Mouse (Mus musculus) gastrocnemius, postnatal 14 days (tissue): ENCODE data around the gene Pdxp. TPM values are rescaled to one million over a fixed set of nuclear protein-coding genes. Genes with fewer than 3 reads are reported as not detected.
"Not testable (repeated sequence)": the region's sequence is repeated elsewhere in the genome, so short reads cannot be mapped to it uniquely, and the experiment has no call there.

ENCODE experiments used
- DNase-seq: peaks from one replicate; pipeline ENCODE4 v3.0.0; 2021; ENCODE audit warnings: mixed read lengths
- intact Hi-C: fragments of 180-260 bp; cut with DNase I; formaldehyde crosslinking; loops from one replicate; pipeline ENCODE4 v1.15.1; 2025; ENCODE audit warnings: low total_unique reads
- long read RNA-seq, 2 experiments: library from polyadenylated mRNA; stranded (forward); transcript quantifications; one replicate each; pipeline ENCODE4 v2.0.0; 2021
- total RNA-seq, 2 experiments: library from RNA; stranded (reverse); gene quantifications; 2 replicates each; pipeline ENCODE4 v1.2.3; 2021

Gene Pdxp
- 1 to 10 TPM; 4.8 to 6.8 TPM for total RNA-seq
- long read RNA-seq, experiment 1, transcript Pdxp-201 (2 exons, 2,001 nt) = major isoform, 16 of 16 reads
- long read RNA-seq, experiment 1, partial matches to known transcripts = 0 of 16 reads
- long read RNA-seq, experiment 1, other reads (novel, unspliced or antisense) = 0 of 16 reads
- long read RNA-seq, experiment 2, transcript Pdxp-201 (2 exons, 2,001 nt) = major isoform, 9 of 9 reads
- long read RNA-seq, experiment 2, partial matches to known transcripts = 0 of 9 reads
- long read RNA-seq, experiment 2, other reads (novel, unspliced or antisense) = 0 of 9 reads

DNA sequence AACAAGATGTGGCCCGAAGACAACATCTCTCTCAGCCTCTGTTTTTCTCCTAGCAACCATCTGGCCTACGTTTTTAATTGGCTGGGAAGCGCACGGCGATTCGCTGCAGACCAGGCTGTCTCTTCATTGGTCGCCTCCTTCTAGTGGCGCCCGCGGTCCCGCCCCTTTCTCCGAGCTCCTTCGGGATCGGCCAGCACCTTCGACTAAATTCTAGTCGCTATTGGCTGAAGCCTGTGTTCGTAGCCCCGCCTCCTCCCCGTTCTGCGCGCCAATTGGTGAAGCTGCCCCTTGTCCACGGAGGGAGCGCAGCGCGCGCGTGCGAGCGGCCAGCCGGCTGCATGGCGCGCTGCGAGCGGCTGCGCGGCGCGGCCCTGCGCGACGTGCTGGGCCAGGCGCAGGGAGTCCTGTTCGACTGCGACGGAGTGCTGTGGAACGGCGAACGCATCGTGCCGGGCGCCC is at the start of gene Pdxp:
TSS of gene Pdxp (plus strand) at position 288 of the 459 bp plus-strand sequence.
- peak; percentile 97 for DNase-seq
- intact Hi-C loops = no loop called here

DNA sequence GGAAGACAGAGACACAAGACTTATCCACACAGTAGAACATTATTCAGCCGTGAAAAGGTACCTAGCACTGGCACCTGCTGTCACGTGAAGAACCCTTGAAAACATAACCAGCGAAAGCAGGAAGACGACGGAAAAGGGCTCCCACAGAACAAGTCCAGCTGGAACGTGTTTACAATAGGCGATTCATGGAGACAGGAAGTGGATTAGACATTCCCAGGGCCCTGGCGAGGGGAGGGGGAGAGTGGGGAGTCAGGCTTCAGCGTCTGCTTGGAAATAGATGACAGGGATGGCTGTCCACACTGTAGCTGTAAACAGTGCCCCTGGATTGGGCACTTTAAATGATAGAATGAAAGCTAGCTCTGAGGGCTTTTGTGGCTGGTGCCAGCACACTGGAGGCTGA is 45.3 kb upstream of the Pdxp start:
- peak; percentile 54 for DNase-seq
- intact Hi-C loops = loop anchor here (5.0 kb wide), 1 partner anchor 41 kb away; no protein-coding TSS in a partner anchor

GRCm38 (mm10) chr15:78868826-78869233 is 44.9 kb upstream of the Pdxp start:
- no peak for DNase-seq
- intact Hi-C loops = loop anchor here (5.0 kb wide), 1 partner anchor 42 kb away; no protein-coding TSS in a partner anchor

DNA sequence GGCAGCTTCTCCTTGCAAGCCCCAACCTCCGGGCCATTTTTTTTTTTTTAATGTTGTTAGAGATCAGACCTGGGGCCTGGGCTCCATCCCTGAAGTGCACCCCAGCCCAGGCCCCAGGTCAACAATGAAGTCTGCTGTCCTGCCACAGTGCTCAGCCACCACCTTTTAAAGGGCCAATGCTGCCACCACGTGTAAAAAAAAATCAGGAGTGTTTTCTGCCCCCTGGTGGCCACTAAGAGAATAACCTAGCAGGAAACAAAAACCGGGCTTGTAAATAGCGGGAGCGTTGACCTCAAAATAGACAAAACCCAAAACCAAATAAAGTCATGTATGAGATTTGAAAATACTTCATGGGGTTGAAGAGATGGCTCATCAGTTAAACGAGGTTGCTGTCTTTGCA is 43.9 kb upstream of the Pdxp start:
- peak; percentile 35 for DNase-seq
- intact Hi-C loops = loop anchor here (5.0 kb wide), 1 partner anchor 42 kb away; no protein-coding TSS in a partner anchor

- DNase-seq = no peak
- intact Hi-C loops = no loop called here
These were observed 41.6 kb upstream of the Pdxp start for GRCm38 (mm10) chr15:78872021-78872608.

DNA sequence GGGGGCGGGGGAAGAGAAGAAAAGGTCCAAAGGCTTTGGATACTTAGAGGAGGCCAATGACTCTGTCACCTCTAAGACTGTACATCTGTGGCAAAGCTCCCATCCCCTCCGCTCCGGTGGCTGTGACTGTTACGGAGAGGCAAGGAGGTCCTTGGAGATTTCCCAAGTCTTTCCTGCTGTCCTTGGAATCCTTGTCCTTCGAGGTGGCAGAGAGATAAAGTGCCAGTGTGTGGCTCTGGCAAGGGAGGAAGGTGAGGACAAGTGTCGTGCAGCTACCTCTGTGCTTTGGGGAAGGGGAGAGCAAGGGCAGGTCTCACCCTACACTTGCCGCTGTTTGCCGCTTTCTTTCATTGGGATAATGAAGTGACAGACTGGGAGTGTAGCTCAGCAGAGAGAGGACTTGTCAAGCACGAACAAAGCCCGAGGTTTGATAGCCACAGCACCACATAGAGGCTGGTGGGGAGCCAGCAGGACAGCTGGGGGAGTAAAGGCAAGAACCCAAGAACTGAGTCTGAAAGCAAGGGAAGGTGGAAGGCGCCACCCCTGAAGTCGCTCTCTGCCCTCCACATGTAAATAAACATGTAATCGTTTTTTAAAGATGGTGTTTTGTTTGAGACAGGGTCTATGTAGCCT is 39.8 kb upstream of the Pdxp start:
- intact Hi-C loops = no loop called here

DNA sequence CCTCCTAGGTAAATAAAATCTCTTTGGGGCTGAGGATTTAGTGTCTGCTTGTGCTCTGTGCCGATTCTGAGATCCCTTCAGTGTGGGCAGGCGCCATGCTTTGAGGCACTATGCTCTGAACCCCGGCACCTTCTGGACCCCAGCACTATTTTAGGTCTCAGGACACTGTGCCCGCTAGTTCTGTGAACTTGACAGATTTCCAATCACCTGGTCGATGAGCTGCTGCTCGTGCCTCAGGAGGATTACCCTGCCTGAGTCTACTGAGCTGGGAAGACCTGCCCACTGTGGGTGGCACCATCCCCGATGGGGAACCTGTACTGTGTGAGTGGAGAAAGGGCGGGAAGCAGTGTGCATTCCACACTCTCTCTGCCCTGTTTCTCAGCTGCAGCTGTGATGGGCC is 38.7 kb upstream of the Pdxp start:
- DNase-seq = no peak
- intact Hi-C loops = no loop called here

More for the DNA sequence above, 39.8 kb upstream of the Pdxp start:
- no peak for DNase-seq

DNA sequence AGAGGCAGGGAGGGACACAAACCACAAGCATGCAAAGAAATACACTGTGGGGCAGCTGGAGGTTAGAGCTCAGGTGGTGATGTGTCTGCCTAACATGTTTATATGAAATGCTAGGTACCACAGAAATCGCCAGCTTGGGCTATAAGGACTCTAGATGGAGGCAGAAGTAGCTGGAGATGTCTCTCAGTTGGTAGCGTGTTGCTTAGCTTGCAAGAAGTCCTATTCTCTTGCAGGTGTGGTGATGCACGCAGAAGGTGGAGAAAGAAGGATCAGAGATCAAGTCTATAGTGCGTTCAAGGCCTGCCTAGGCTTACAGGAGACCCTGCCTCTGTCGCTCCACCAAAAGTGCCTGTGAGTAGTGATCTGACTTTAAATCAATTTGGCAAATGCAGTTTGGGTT is 38.2 kb upstream of the Pdxp start:
- DNase-seq = no peak
- intact Hi-C loops = no loop called here

DNA sequence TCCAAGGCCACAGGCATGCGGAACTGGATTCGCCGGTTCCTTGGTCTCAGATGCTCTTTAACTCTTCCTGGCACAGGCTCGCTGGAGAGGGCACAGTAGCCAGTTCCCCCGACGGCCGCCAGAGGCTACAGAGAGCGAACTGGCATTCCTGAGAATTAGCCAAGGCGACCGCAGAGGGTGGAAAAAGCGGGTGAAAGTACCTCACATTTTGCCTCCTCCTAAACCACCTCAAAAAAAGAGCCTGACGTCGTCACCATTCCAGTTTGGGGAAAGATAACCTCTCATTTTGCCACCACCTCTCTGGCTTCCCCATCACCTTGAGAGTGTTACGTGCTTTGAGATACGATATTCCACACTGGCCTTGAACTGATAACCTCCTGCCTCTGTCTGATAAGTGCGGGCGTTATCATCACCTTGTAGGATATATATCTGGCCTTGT is 37.4 kb upstream of the Pdxp start:
- intact Hi-C loops = no loop called here
- DNase-seq = peak; percentile 86

DNA sequence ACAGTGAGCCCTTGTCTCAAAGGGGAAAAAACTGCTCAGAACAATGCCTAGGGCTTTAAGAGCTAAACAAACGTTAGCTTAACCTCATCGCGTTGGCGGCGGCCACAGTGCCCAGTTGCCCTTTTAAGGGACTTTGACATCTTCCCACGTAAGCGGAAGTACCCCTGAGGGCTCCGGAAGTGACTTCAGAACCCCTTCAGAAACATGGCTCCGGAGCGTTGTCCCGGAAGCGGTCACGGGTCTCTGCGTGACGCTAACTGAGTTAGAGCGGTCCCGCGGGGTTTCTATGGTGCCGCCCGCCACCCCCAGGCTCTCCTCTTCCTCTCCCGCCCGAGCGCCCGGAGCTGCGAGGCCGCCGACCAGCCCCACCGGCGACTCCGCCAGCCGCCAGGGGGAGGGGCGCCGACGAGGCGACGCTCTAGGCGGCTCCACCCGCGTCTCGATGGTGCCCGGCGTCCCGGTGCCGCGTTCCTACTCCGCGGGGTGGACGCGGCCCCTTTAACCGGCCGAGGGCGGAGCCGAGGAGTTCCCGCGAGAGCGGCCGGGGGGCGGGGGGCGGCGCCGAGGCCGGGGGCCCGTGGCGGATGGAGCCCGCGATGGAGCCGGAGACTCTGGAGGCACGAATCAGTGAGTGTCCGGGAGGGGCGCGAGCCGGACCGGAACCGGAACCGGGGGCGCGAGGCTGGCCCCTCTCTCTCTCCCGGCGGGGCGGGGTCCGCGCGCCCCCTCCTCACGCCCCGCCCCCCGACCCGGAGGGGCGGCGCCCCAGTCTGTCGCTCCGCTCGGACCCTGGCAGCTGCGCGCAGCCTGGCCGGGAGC is 36.5 kb upstream of the Pdxp start, which contains the start of gene Gga1:
TSS of gene Gga1 (plus strand) at position 200 of the 819 bp plus-strand sequence.
- peak; percentile 91 for DNase-seq
- intact Hi-C loops = no loop called here

DNA sequence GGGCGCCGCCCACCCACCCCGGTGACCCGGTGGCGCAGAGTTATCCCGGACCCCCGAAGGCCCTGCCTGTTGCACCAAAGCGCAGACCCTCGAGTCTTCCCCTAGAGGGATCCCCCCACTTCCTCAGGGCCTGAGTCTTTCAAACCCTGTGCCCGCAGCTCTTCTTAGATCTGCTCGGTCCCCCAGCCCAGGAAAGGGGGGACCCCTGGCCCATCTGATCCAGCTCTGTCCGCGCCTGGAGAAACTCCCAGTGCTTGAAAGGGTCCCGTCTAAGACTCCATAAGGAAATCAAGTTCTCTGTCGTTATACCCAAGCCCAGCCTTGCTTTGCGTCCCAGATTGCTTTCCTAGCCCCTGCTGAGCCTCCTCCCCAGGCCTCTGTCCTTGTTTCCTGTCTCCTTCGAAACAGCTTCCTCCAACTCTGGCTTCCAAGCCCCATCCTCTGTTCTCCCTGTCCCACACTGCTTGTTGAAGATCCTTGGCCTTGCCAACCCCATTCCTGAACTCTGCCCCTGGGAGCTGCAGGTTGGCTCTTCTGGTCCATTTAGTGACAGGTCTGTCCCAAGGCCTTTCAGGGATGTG is 35.8 kb upstream of the Pdxp start:
- DNase-seq = no peak

DNA sequence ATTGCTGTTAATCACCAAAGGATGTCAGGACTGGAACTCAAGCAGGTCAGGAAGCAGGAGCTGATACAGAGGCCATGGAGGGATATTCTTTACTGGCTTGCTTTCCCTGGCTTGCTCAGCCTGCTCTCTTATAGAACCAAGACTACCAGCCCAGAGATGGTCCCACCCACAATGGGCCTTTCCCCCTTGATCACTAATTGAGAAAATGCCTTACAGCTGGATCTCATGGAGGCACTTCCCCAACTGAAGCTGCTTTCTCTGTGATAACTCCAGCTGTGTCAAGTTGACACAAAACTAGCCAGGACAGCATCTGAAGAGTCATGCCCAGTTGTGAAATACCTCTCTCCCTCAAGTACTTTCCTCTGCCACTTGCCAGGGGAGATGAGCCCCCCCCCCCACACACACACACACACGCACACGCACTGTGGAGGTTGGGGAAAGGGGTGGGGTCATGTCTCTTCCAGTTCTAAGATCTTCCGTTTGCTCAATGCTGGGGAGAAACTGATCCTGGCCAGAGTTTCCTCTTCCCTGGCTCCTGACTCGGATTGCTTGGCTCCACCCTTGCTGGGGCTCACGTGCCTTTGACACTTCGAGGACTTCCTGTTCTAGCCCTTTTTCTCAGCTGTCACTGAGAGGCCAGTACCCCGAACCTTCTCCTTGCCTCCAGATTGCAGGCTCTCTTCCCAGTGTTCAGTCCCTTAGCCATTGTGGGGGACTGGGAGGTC is 34.8 kb upstream of the Pdxp start:
- intact Hi-C loops, DNase-seq: not testable (repeated sequence)

More for the DNA sequence above, 35.8 kb upstream of the Pdxp start:
- intact Hi-C loops = no loop called here

- intact Hi-C loops = no loop called here
- DNase-seq = no peak
These were observed 33.3 kb upstream of the Pdxp start for GRCm38 (mm10) chr15:78880432-78880831.

DNA sequence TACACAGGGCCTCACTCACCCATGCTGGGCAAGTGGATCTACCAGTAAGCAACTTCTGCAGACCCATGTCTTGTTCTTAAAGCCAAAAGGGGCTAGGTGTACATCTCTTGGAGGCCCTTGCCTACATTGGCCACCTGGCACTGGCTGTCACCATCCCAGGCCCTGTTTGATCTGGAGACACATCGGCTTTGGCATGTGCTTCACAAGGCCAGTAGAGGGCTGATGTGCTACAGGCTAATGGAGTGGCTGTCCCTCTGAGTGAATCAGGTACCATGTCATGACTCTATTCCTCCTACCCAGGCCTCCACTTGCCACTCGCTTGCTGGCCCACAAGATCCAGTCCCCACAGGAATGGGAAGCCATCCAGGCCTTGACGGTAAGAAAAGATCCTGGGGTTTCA is 31.9 kb upstream of the Pdxp start:
- no peak for DNase-seq
- intact Hi-C loops = no loop called here

DNA sequence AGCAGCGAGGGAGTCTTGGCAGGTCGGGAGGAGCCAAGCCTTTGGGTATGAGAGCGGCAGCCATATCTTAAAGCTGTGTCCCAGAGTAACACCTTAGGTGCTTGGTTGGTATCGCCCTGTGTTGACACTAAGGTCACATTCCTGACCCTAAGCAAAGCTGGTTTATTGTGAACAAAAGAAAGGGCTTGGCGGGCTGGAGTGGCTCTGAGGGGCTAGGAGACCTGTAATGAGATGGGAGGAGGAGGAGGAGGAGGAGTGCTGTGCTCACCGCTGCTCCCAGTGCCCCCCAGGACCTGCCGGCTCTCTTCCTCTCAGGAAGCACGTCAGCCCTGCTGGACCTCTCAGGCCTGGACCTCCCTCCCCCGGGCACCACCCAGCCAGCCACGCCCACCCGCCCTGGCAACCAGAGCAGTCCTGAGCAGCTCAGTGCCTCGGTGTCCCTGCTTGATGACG is 24.3 kb upstream of the Pdxp start:
- DNase-seq = no peak
- intact Hi-C loops = no loop called here

- intact Hi-C loops = no loop called here
These were observed 21.3 kb upstream of the Pdxp start for GRCm38 (mm10) chr15:78892440-78892839.

GRCm38 (mm10) chr15:78894726-78895125 is 19.0 kb upstream of the Pdxp start:
- intact Hi-C loops = no loop called here
- DNase-seq = no peak

More at GRCm38 (mm10) chr15:78892440-78892839, 21.3 kb upstream of the Pdxp start:
- DNase-seq = no peak

DNA sequence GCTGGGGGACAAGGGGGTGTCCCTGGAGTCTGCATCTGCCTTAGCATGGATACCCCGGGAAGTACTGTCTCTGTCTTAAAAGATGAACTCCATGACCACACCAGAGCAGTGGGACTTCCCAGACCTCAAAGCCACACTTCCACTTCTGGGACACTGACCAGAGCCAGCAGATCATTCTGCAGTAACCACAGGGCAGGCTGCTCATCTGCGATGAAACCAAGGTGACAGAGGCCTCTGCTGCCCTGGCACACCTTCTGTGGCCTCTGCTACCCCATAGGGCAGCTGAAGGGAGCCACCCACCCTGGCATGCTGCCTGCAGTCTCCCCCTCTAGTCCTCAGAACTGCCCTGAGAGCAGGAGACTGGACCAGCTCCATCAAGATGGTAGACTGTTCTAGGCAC is 18.0 kb upstream of the Pdxp start:
- DNase-seq = no peak
- intact Hi-C loops = no loop called here
